Mouse (Mus musculus): ENCODE data around the gene Lgals3bp.

DNA sequence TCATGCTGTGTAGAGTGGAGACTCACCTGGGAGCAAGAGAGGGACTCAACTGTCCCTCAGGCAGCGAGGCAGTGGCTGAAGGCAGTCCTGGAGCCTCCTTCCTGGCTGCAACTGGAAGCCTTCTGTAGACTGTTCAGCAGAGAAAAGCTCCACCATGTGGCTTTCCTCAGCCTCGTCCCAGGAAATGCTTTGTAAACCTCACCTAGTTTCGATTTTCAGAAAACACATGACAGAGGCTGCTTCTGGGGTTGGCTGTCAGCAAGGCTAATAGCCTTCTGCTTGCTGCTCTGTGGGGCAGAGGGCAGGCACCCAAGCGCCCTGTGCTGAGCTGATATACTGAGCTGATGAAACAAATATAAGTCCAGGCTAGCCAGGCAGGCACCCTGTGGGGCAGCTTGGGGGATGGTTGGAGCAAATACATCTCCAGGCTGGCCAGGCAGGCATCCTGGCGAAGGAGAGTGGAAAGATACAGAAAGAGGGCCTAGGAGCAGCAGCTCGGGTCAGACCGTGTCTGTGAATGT lies at the start of gene Lgals3bp:
- TF ChIP-seq EP300 (IDR thresholded peaks at IDR 0.05; ENCODE audit: low read depth in 1 of 2, low read length in 2 of 2) (no peak), NELFE (IDR thresholded peaks at IDR 0.05; ENCODE audit: low read depth, low read length) (no peak), CHD1 (IDR thresholded peaks at IDR 0.05; ENCODE audit: low read depth, low read length) (no peak)

Measured in MEL (cell line).